Mouse (Mus musculus) CD4-positive, CD25-positive, alpha-beta regulatory T cell, adult 2 months (primary cell): ENCODE results near the gene Adamts20.

Experiments used
- DNase-seq: peaks from one replicate; pipeline ENCODE4 v3.0.0-alpha.2; 2012; ENCODE audit warnings: low read depth, low spot score

The Adamts20 gene

DNA sequence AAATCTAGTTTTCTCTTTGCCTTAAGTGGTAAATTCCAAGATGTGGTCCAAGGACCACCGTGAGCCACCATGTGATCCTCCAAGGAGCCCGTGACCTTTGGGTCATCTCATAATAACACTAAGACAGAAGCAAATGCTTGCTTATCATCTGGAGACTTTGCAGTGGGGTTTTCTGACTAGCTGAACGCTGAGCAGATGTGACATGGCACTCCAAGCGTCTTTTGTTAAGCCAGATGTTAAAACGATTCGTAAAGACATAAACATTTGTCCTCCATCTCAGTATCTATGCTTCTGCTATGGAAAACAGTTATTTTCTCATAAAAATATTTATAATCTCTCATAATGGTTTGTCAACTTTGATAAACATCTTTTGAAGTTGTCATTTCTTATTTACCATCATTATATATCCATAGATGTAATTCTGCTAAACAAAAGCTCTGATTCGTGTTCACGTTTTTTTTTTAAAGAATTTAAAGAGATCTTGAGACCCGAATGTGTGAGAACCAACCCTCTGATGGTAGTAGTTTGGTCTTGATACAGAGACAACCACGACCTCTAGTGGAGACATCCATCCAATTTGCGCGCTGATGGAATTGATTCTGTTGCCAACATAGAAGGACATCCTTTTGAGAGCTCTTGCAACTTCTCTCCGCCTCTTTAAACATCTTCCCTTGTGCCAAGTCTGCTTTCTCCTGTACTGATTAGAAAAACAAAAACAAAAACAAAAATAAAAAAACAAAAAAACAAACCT, 212.1 kb downstream of the Adamts20 start:
- DNase-seq = peak; percentile 59

DNA sequence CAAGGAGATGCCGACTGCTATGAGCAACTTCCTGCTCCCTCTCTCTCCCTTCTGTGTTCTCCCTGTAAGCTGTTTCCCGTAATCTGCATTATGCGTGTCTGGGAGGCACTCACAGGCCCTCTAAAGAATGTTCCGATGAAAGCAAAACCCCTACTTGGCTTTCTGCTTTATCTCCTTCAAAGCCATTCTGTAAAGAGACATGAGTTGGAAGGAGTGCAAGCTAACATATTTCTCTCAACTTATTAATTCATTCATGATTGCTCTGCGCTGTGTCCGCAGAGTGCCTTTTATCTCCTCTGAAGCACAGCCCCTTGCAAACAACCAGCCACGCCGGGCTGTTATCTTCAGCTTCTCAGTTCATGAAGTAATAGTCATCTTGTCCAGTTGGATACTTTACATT, 215.5 kb downstream of the Adamts20 start:
- no peak for DNase-seq

DNA sequence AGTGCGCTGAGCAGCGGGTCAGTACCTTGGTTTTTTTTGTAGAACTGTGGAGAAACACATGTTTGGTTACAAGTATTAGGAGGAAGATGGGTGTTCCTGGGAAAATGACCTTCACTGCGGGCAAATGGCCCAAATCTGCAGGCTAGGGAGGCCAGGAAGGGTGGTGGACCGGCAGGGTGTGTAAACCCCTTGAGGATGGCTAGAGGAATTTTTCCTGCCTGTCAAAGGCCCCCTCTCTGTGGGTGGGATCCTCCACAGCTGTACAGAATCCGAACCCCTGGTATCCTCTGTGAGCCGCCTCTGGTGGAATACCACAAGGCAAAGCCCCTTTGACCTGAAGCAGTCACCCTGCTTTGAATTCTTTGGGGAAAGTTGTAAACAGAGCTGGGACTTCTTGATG, 216.8 kb downstream of the Adamts20 start:
- DNase-seq = no peak

DNA sequence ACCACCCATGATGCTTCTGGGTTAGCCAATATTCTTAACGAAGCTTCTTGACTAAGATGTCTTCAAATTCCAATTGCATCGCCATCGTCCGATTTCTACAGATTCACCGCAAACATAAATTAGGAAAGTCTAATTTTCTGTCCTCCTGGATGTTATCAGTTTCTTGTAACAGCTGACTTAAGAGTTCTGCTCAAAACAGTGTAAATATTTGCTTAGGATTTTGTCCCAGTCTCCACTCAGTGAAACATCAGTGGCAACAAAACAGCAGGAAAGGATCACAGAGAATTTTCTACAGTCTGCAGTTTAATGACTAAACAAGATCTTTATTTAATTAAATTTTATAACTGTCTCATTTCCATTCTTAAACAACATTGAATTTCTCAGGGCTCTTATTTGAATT, 218.5 kb downstream of the Adamts20 start:
- no peak for DNase-seq

DNA sequence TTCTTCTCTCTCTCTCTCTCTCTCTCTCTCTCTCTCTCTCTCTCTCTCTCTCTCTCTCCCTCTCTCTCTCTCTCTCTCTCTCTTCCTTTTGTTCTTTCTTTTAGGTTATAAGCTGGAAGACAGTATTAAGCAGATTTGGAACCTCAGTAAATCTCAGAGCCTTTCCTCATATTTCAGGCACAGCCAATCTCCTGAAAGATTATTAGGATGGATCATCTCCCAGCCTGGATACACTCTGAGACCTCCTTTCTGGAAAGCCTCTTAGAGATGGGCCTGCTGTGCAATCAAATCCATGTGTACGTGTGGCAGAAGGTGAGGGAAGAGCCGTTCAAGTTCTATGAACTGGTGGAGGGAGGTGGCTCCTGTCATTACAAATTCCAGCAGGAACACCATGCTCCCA, 220.9 kb downstream of the Adamts20 start:
- DNase-seq = no peak

DNA sequence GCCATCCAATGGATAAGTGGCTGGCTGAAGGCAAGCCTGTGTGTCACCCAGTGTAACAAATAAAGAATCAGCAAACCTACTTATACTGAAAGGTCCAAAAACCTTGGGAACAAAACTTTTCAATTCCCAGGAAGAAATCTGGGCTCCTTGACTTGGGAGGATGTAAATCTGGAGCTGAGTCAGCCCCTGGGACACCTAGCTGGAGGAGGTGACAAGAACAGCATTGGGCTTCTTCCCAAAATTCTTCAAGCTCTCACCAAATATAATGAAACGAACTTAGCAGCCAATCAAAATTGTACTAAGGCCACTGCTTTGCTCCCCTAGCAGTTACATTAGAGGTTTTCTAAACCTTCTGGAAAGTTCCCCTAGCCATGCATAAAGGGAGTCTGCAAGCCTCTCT, 223.1 kb downstream of the Adamts20 start:
- no peak for DNase-seq

DNA sequence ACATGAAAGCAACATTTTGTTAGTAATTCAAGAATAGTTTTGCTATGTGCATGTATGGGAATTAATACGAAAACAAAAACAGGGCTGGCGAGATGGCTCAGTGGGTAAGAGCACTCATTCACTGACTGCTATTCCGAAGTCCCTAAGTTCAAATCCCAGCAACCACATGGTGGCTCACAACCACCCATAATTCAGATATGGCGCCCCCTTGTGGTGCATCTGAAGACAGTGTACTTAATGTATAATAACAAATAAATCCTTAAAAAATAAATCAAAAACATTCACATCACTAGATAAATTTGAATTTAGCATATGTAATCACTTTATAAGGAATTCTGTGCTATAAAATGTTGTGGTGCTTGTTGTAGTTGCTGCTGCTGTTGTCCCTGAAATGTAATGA, 225.6 kb downstream of the Adamts20 start:
- DNase-seq = peak; percentile 75

DNA sequence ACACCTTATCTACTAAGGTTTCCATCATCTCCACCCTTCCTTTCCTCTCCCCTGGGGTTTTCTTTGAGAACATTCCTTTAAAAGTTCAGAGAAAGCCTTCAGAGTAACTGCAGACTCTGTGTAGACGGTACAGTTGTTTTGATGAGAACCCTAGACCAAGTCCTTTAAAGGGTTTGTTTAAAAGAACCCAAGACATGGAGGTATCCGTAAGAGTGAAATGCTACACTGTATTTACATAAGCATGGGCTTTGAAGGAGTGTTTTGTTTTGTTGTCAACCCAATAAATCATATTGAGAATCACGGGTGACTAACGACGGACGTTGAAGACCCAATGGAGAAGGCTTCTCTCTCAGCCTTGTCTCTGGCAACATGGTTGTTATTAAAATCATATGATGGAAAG, 226.1 kb downstream of the Adamts20 start:
- no peak for DNase-seq

DNA sequence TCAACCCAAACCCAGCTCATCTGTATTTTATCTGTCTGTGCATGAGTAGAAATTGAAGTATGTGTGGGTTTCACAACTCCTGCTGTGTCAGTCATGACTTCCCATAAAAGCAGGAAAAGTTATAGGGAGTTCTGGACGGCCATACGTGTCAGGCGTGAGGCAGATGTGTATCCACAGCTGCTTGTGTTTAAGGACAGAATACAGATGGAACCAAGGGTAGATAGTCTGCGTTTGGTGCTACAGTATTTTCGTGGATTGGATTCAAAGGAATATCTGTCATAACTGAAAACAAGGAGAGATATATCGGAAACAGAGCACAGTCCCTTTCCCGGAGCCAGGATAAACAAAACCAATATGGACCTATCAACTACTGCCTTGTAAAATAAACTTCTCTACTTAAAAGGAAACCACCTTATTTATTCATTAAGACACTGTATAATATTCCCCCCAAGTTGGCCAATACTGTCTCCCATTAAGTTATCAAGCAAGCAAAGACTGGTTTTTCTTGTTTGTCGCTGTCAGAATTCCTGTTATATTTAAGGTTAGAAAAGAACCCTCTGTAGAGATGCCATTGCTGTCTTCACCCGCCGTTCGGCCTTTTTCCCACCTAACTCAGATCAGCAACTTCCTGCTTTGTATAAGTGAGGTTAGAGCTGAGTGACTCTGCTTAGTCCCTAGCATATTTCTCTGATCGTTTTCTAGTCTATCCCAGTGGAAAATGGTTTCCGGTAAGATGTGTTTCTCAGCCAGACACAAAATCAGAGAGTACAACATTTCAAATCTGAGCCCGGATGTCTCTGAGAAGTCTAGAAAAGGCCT, 227.0 kb downstream of the Adamts20 start:
- DNase-seq = no peak

DNA sequence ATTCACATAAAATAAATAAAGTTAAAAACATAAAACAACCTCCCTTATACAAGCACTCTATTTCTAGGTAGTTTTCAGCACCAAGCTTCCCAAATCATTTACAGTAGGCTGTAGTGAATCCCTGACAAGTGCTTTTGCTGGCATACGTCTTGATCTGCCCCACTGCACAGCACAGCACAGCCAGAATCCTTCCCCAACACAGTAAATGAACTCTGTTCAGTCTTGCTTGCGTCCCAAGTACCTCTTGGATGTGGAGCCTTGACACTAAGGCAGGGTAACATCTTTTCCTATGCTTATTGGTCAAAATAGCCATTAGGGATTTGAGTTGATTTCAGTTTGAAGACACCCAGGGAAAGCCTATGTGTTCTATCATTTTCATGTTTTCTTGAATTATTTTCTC, 228.5 kb downstream of the Adamts20 start:
- no peak for DNase-seq

DNA sequence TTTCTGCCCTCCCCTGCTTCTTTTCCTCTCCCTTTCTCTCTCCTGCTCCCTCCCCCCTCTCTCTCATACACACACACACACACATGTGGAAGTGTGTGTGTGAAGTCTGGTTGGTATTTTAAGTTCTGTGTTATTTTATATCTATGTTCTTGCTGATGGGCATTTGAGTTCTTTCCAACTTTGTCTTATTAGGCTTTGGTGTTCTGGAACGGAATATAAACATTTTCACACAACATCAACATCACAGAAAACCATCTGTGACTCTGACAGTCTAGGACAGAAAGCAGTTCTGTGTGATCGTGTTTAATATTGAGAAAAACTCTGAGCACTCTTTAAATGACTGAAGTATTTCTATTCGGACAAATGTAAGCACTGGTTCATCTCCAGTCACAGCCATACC, 229.1 kb downstream of the Adamts20 start:
- DNase-seq = no peak

DNA sequence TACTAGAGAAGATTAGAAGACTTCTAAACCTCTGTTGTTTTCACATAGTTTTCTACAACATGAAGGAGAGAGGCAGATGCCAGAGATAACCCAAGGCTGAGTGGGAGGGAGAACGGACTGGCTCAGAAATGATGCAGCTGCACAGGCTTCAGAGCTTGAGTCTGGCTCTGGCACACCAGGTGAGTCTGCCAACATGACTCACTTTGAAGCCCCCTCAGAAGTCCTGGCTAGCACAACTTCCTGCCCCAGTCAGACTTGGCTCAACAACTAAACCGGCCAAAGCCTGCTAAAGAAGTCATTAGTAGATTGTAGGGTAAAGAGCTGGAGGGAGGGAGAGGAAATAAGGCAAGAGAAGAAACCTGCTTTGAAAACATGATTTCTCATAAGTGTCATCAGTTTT, 230.0 kb downstream of the Adamts20 start:
- peak; percentile 31 for DNase-seq

DNA sequence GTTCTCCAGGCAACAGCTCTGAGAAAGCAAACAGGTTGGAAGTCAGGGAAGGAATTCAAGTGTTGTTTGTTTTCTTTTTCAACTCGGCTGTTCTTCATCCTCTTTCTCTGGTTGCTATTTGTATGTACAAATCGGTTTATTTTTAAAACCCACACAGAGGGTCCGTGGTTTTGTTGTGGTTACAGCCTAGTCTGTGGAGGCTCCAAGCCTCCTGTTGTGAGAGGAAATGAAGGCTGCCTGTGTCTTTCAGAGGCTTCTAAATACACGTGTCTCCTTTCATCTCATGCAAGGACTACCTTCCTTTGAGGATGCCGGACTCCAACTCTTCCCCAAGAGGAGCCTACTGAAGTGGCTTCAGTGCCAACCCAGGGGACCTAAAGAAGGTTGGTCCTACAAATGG, 234.0 kb downstream of the Adamts20 start:
- DNase-seq = peak; percentile 17

DNA sequence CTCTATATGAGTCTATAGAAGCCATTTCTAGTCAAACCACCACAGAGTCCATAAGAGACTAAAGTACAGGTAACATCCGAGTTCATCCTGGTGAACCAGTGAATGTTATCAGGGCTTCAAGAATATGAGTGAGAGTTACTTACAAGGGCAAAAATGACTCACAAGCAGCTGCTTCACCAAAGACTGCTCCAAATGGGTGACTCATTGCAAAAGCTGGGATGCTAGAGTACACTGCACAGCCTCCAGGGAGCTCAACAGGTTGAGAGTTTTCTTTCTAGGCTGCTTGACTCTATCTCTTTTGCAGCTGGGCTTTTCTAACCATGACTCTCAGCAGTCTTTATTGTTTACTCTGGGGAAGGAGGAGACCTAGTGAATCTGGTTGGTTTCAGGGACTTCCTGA, 237.8 kb downstream of the Adamts20 start:
- no peak for DNase-seq

DNA sequence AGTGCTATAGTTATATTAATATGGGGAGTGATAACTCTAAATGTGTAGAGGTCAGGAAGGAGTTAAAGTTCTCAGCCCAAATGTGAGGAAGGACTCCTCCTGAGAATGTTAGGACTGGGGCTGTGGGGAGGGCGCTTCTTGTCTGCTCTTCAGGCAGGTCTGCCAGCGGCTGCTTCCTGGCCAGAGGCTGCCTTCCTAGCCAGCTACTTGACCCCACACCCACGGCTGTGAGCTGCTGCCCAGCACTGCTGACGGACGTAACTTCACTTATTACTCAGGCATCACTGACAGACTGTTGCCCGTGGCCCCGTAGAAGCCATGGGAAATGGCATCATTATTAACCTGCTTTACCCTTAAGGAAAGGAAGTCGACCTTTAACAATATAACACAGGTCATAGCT, 242.1 kb downstream of the Adamts20 start:
- DNase-seq = no peak

DNA sequence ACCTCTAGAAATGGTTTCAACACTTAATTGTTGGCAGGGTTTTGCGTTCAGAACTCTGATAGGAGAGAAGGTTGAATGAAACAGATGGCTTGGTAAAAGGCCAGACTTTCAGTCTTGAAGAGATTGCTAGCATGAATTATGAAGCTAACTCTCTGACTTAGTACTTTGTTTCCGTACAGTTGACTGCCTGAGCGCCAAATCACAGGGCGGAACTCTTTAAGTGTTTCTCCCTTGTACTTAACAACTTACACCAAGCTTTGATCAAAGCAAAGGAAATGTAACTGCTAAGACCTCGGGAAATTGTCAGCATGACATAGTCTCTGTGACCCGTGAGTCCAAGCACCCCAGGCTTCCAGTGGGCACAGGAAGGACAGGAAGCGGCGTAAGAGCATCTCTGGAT, 244.5 kb downstream of the Adamts20 start:
- DNase-seq = no peak
